Mouse (Mus musculus) cortical plate, adult 2 months (tissue): Measurements from ENCODE around the gene Sorbs1.

Source experiments
- CTCF ChIP-seq: fragments of 200-500 bp; IDR thresholded peaks from 2 replicates; pipeline ENCODE4 v1.5.1; 2011; ENCODE audit warnings: mild to moderate bottlenecking, control low read depth, low read length; ENCODE audit not compliant: insufficient read depth; ENCODE audit errors: extremely low read depth
- POLR2A ChIP-seq: fragments of 200-500 bp; IDR thresholded peaks from 2 replicates; pipeline ENCODE4 v1.6.1; 2011; ENCODE audit warnings: mild to moderate bottlenecking, low read length, control low read depth; ENCODE audit not compliant: insufficient read depth; ENCODE audit errors: extremely low read depth

- TF ChIP-seq CTCF (no peak), POLR2A (no peak)
These were observed 103.1 kb downstream of the Sorbs1 start for GRCm38 (mm10) chr19:40410511-40410910.
